ENCODE assay signal across 12 mouse cellular contexts in genomic region chr17:29465405-29466010, GRCm38 (mm10). TPM values are rescaled to one million over a fixed set of nuclear protein-coding genes. Genes with fewer than 3 reads are reported as not detected.
DNase-seq lines count a peak whose midpoint lies in the region; ATAC-seq and TF ChIP-seq lines count a peak whose summit lies in the region.
"Had no signal": no experiment of that assay in that cellular context is flagged by ENCODE, and none has a peak within 500 bp of the region (broad histone marks: within the 10 kb centered on the region; RNA-seq: fewer than 3 reads in every experiment).

No protein-coding gene starts in this region.

- no peak for DNase-seq in heart, postnatal 36 days
- peak; percentile 79 for DNase-seq in embryo, embryonic 11 days
- no peak for DNase-seq in cerebellum, postnatal 4 days (ENCODE audit: low spot score in 2 of 2)
- DNase-seq in midbrain, postnatal 0 days (ENCODE audit: low spot score): no peak
- DNase-seq in thymus, postnatal 10 days (ENCODE audit: low spot score in 2 of 2): no peak
- DNase-seq: cerebellum, adult 18-20 months had no signal

- H3K9me3 ChIP-seq in heart, embryonic 11.5 days (replicated peaks; ENCODE audit: control insufficient read depth, low read length): no peaks in the 10 kb centered on the region
- H3K9me3 ChIP-seq in E14TG2a.4 (ENCODE audit: low read length): no peaks in the 10 kb centered on the region
- H3K9me3 ChIP-seq in kidney, embryonic 16.5 days (ENCODE audit: low read length): no peaks in the 10 kb centered on the region
- no peaks in the 10 kb centered on the region for H3K9me3 ChIP-seq in midbrain, postnatal 0 days (ENCODE audit: low read length)
- H3K9me3 ChIP-seq: hindbrain, embryonic 15.5 days had no signal

- H3K36me3 ChIP-seq in heart, embryonic 11.5 days (ENCODE audit: control insufficient read depth, insufficient read depth, low read length): no peaks in the 10 kb centered on the region
- peaks cover 8% of the 10 kb centered on the region for H3K36me3 ChIP-seq in E14TG2a.4 (ENCODE audit: insufficient read depth, low read length)
- H3K36me3 ChIP-seq in kidney, embryonic 16.5 days (ENCODE audit: insufficient read depth, low read length): no peaks in the 10 kb centered on the region
- no peaks in the 10 kb centered on the region for H3K36me3 ChIP-seq in midbrain, postnatal 0 days (ENCODE audit: insufficient read depth, low read length)
- H3K36me3 ChIP-seq: hindbrain, embryonic 15.5 days had no signal

- no peak overlapping the region for H3K4me2 ChIP-seq in heart, embryonic 11.5 days
- H3K4me2 ChIP-seq in kidney, embryonic 16.5 days (replicated peaks; ENCODE audit: low read depth, low read length): no peak overlapping the region
- H3K4me2 ChIP-seq in midbrain, postnatal 0 days (ENCODE audit: low read depth, low read length, poor library complexity, severe bottlenecking): no peak overlapping the region
- H3K4me2 ChIP-seq: hindbrain, embryonic 15.5 days had no signal

- no peak for TF ChIP-seq CTCF in E14TG2a.4 (conservative IDR thresholded peaks at IDR 0.05; ENCODE audit: low read length)
- no peak for TF ChIP-seq CTCF in midbrain, postnatal 0 days (IDR thresholded peaks at IDR 0.05)

- intact Hi-C loops in heart, postnatal 36 days (cut with DNase I): no loop called here

- H3K27me3 ChIP-seq in heart, embryonic 11.5 days (ENCODE audit: control insufficient read depth, insufficient read depth, low read length): no peaks in the 10 kb centered on the region
- no peaks in the 10 kb centered on the region for H3K27me3 ChIP-seq in E14TG2a.4 (ENCODE audit: insufficient read depth, low read length)
- H3K27me3 ChIP-seq in kidney, embryonic 16.5 days (ENCODE audit: insufficient read depth, low read length): no peaks in the 10 kb centered on the region
- H3K27me3 ChIP-seq in midbrain, postnatal 0 days (ENCODE audit: insufficient read depth, low read length): no peaks in the 10 kb centered on the region

- 12% methylated on average over 9 of the region's 9 CpGs for WGBS in heart, embryonic 11.5 days (ENCODE audit: insufficient replicate concordance)
- 16% methylated on average over 9 of the region's 9 CpGs for WGBS in kidney, embryonic 16.5 days
- WGBS in midbrain, postnatal 0 days: 47% methylated on average over 9 of the region's 9 CpGs

- H3K9ac ChIP-seq in heart, embryonic 11.5 days (ENCODE audit: low read depth, low read length): peak overlapping the region; percentile 34; the same call in 1 of the 2 replicates
- H3K9ac ChIP-seq in kidney, embryonic 16.5 days (replicated peaks; ENCODE audit: low read length): no peak overlapping the region
- no peak overlapping the region for H3K9ac ChIP-seq in midbrain, postnatal 0 days (replicated peaks; ENCODE audit: low read length, poor library complexity, severe bottlenecking)
- H3K9ac ChIP-seq: hindbrain, embryonic 15.5 days had no signal

- H3K27ac ChIP-seq in heart, embryonic 11.5 days (ENCODE audit: low read depth, low read length): peak overlapping the region; percentile 98; the same call in 1 of the 2 replicates
- H3K27ac ChIP-seq in kidney, embryonic 16.5 days (ENCODE audit: low read length): peak overlapping the region; percentile 90; the same call in 1 of the 2 replicates
- H3K27ac ChIP-seq in midbrain, postnatal 0 days (ENCODE audit: low read depth, low read length): no peak overlapping the region
- H3K27ac ChIP-seq: hindbrain, embryonic 15.5 days; left cerebral cortex, adult 2 months had no signal

- H3K4me1 ChIP-seq in heart, embryonic 11.5 days (ENCODE audit: control insufficient read depth, insufficient read depth, low read length): peaks cover 40% of the 10 kb centered on the region
- peaks cover 74% of the 10 kb centered on the region for H3K4me1 ChIP-seq in E14TG2a.4 (replicated peaks; ENCODE audit: low read depth, low read length)
- peaks cover 43% of the 10 kb centered on the region for H3K4me1 ChIP-seq in kidney, embryonic 16.5 days (ENCODE audit: insufficient read depth, low read length)
- peaks cover 2% of the 10 kb centered on the region; the same call in 1 of the 2 replicates for H3K4me1 ChIP-seq in midbrain, postnatal 0 days (ENCODE audit: insufficient read depth, low read length)

- H3K4me3 ChIP-seq in heart, embryonic 11.5 days (ENCODE audit: low read depth, low read length): no peak overlapping the region
- H3K4me3 ChIP-seq in E14TG2a.4 (replicated peaks; ENCODE audit: low read length): peak overlapping the region; percentile 59
- H3K4me3 ChIP-seq in kidney, embryonic 16.5 days (ENCODE audit: low read length): no peak overlapping the region
- no peak overlapping the region for H3K4me3 ChIP-seq in midbrain, postnatal 0 days (ENCODE audit: low read depth, low read length)
- H3K4me3 ChIP-seq: hindbrain, embryonic 15.5 days; left cerebral cortex, adult 2 months had no signal

- no peak for ATAC-seq in heart, embryonic 11.5 days (replicated peaks; ENCODE audit: insufficient number of reproducible peaks, low FRiP score, low TSS enrichment)
- no peak for ATAC-seq in kidney, embryonic 16.5 days (ENCODE audit: low FRiP score, low TSS enrichment)
- ATAC-seq in midbrain, postnatal 0 days (ENCODE audit: low FRiP score): no peak
- ATAC-seq: CD4-positive, CD25-positive, alpha-beta regulatory T cell, adult 4 months had no signal

RNA-seq across cellular contexts. Expression of gene Pim1, which starts 25.0 kb away (rescaled TPM):
- polyA plus RNA-seq in heart, embryonic 11.5 days (2014; fragmentation: Nextera tagmentation; extraction: Ambion mirVana): 23.5 and 27.3 TPM in 2 replicates
- 10 to 100 TPM; 22.3 to 36.3 TPM for total RNA-seq in heart, postnatal 36 days (2021)
- polyA plus RNA-seq in kidney, embryonic 16.5 days (2015; fragmentation: Nextera tagmentation; extraction: Ambion mirVana): 12.5 and 14.5 TPM in 2 replicates
- 8.3 and 10.9 TPM in 2 replicates for total RNA-seq in midbrain, postnatal 0 days (2014; rRNA removed)
- polyA plus RNA-seq in midbrain, postnatal 0 days (2015; fragmentation: Nextera tagmentation; extraction: Ambion mirVana): 10.6 and 12.7 TPM in 2 replicates
